Mouse (Mus musculus) brown adipose tissue, adult 24 weeks (tissue): ENCODE results near the gene Srcin1. TPM values are rescaled to one million over a fixed set of nuclear protein-coding genes. Genes with fewer than 3 reads are reported as not detected.

Source experiments
- H3K27ac ChIP-seq: fragments of 200-500 bp; replicated peaks from 2 replicates; pipeline ENCODE4 v1.5.1; 2012; ENCODE audit warnings: low read depth, mild to moderate bottlenecking, low read length
- H3K4me1 ChIP-seq: fragments of 200-500 bp; 2 replicates; pipeline ENCODE4 v1.6.1; 2012; ENCODE audit warnings: low read length, mixed read lengths; ENCODE audit not compliant: control insufficient read depth, insufficient read depth, insufficient read length
- H3K4me3 ChIP-seq: fragments of 200-500 bp; 2 replicates; pipeline ENCODE4 v1.5.1; 2012; ENCODE audit warnings: low read depth, mild to moderate bottlenecking, low read length, moderate library complexity; ENCODE audit not compliant: insufficient read depth
- polyA plus RNA-seq: library from polyadenylated mRNA; stranded (reverse); fragments of >200 nt; gene quantifications from 2 replicates; pipeline ENCODE4 v1.2.4, GENCODE M21; 2012; ENCODE audit not compliant: missing spikeins, insufficient read depth, insufficient read length

Srcin1 gene
- polyA plus RNA-seq, 1 experiment: 0.32 TPM

- Histone ChIP-seq H3K4me3 (no peak overlapping the region), H3K27ac (no peak overlapping the region), H3K4me1 (no peaks in the 10 kb centered on the region; the same call in 1 of the 2 replicates)
These were observed 4.5 kb downstream of the Srcin1 start for GRCm38 (mm10) chr11:97571266-97572088.

GRCm38 (mm10) chr11:97570493-97571137, 5.4 kb downstream of the Srcin1 start:
- Histone ChIP-seq H3K4me3 (no peak overlapping the region), H3K4me1 (no peaks in the 10 kb centered on the region; the same call in 1 of the 2 replicates), H3K27ac (no peak overlapping the region)

GRCm38 (mm10) chr11:97569806-97570205, 6.2 kb downstream of the Srcin1 start:
- no peaks in the 10 kb centered on the region for H3K4me1 ChIP-seq
- H3K4me3 ChIP-seq: no peak overlapping the region
- H3K27ac ChIP-seq: no peak overlapping the region

GRCm38 (mm10) chr11:97569301-97569724, 6.7 kb downstream of the Srcin1 start:
- Histone ChIP-seq H3K4me3 (no peak overlapping the region), H3K27ac (no peak overlapping the region), H3K4me1 (no peaks in the 10 kb centered on the region)

DNA sequence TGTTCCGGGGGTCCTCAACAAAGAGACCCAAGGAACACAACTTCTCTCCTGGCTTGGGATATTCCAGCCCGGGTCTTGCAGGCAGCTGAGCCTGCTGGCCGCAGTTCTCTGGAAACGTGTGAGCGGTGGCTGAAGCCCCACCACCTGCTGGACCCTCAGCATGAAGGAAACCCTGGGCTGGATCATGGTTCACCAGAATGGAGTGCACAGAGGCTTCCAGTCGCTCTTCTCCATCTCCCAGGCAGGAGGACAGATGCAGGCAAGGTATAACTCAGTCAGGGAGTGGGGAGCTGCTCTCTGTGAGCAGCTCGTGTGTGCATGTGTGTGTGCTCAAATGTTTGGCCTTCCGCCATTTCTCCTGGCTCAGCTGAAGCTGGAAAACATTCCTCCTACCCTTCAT, 7.3 kb downstream of the Srcin1 start:
- H3K27ac ChIP-seq: no peak overlapping the region
- no peak overlapping the region for H3K4me3 ChIP-seq
- no peaks in the 10 kb centered on the region for H3K4me1 ChIP-seq

- no peak overlapping the region for H3K27ac ChIP-seq
- H3K4me3 ChIP-seq: no peak overlapping the region
- no peaks in the 10 kb centered on the region for H3K4me1 ChIP-seq
These were observed 8.5 kb downstream of the Srcin1 start for GRCm38 (mm10) chr11:97567480-97567879.

DNA sequence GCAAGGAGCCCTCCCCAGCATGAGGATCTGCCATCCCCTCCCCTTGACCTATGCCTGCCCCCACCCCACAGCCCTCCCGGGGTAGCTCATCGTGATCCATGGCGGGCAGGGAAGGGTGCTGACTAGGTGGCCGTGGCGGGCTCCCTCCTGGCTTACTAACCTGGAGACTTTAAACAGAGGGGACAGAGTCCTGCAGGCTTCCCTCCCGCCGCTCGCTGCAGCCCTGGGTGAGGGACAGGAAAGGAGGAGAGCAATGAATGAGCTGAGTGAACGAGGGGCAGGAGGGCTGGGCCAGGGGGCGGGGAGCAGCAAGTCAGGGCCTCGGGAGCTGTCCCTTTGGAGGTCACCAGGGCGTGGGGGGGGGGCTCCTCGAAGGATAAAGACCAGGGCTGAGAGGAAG, 9.4 kb downstream of the Srcin1 start:
- Histone ChIP-seq H3K4me3 (no peak overlapping the region), H3K4me1 (no peaks in the 10 kb centered on the region), H3K27ac (no peak overlapping the region)

DNA sequence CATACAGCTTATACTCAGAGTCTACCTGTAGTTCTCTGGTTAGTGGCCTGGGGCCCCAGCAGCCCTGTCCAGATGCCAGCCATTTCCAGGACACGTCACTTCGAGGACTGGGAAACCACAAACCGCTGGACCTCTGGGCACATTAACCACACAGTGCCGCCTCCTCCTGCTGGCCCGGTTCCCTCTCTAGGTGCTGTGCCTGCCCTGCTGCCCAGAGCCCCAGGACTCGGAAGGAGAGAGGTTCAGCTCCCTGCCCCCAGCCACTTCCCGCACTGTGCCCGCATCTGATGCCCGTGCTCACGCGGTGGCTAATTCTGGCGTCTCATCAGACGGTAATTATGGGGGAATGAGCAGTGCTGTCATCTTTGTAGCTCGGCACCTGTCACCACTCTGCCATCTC, 12.3 kb downstream of the Srcin1 start:
- no peak overlapping the region for H3K4me3 ChIP-seq
- H3K4me1 ChIP-seq: no peaks in the 10 kb centered on the region
- H3K27ac ChIP-seq: no peak overlapping the region

DNA sequence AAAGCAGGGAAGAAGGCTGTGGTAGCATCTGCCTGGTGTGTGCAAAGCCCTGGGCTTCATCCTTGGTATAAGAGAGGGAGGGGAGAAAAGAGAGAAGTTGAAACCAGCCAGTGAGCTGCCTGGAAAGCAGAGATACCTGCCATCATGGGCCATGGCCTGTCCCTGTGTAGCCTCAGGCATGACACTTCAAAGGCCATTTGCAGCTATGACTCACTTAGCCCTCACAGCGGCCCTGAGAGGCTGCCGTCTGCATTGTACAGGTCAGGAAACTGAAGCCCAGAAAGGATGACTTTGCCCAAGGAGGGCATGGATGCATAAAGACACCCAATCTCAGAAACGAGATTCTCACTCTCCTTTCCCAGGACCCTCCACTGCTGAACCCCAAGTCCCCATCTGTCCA, 13.4 kb downstream of the Srcin1 start:
- H3K4me3 ChIP-seq: no peak overlapping the region
- H3K27ac ChIP-seq: no peak overlapping the region
- H3K4me1 ChIP-seq: no peaks in the 10 kb centered on the region

GRCm38 (mm10) chr11:97560210-97560963, 15.6 kb downstream of the Srcin1 start:
- no peak overlapping the region for H3K27ac ChIP-seq
- no peak overlapping the region for H3K4me3 ChIP-seq
- no peaks in the 10 kb centered on the region for H3K4me1 ChIP-seq

GRCm38 (mm10) chr11:97559549-97559948, 16.4 kb downstream of the Srcin1 start:
- H3K4me1 ChIP-seq: no peaks in the 10 kb centered on the region
- no peak overlapping the region for H3K4me3 ChIP-seq
- H3K27ac ChIP-seq: no peak overlapping the region

GRCm38 (mm10) chr11:97557885-97558284, 18.1 kb downstream of the Srcin1 start:
- H3K4me3 ChIP-seq: no peak overlapping the region
- H3K4me1 ChIP-seq: no peaks in the 10 kb centered on the region
- no peak overlapping the region for H3K27ac ChIP-seq

GRCm38 (mm10) chr11:97556569-97557408, 19.2 kb downstream of the Srcin1 start:
- Histone ChIP-seq H3K4me1 (no peaks in the 10 kb centered on the region), H3K27ac (no peak overlapping the region), H3K4me3 (no peak overlapping the region)

- H3K4me1 ChIP-seq: no peaks in the 10 kb centered on the region
- H3K4me3 ChIP-seq: no peak overlapping the region
- no peak overlapping the region for H3K27ac ChIP-seq
These were observed 20.8 kb downstream of the Srcin1 start for GRCm38 (mm10) chr11:97555144-97555543.

GRCm38 (mm10) chr11:97552151-97552550, 23.8 kb downstream of the Srcin1 start:
- no peak overlapping the region for H3K27ac ChIP-seq
- H3K4me1 ChIP-seq: no peaks in the 10 kb centered on the region
- H3K4me3 ChIP-seq: no peak overlapping the region
